Mouse (Mus musculus) limb, embryonic 11.5 days (tissue): Measurements from ENCODE around the gene Sstr3. TPM values are rescaled to one million over a fixed set of nuclear protein-coding genes. Genes with fewer than 3 reads are reported as not detected.

Experiments used
- ATAC-seq: fragments of 200-750 bp; cut with Nextera tagmentation; 2 replicates; pipeline ENCODE4 v1.8.0; 2017; ENCODE audit warnings: low read depth; ENCODE audit not compliant: insufficient number of reproducible peaks, low FRiP score, low TSS enrichment
- DNase-seq: peaks from one replicate; pipeline ENCODE4 v3.0.0-alpha.2; 2015; ENCODE audit warnings: low spot score
- H3K27ac ChIP-seq: fragments of 300-500 bp; sonication (generic); replicated peaks from 2 replicates; pipeline ENCODE4 v1.5.1; 2014; ENCODE audit warnings: low read depth, mild to moderate bottlenecking, low read length
- H3K27me3 ChIP-seq: fragments of 300-500 bp; sonication (generic); 2 replicates; pipeline ENCODE4 v1.6.1; 2014; ENCODE audit warnings: mild to moderate bottlenecking, low read length, mixed read lengths; ENCODE audit not compliant: control insufficient read depth, insufficient read depth
- H3K36me3 ChIP-seq: fragments of 300-500 bp; sonication (generic); 2 replicates; pipeline ENCODE4 v1.6.1; 2014; ENCODE audit warnings: mild to moderate bottlenecking, low read length, moderate library complexity, mixed read lengths; ENCODE audit not compliant: control insufficient read depth, insufficient read depth
- H3K4me1 ChIP-seq: fragments of 300-500 bp; sonication (generic); 2 replicates; pipeline ENCODE4 v1.6.1; 2014; ENCODE audit warnings: low read length, mixed read lengths; ENCODE audit not compliant: control insufficient read depth, insufficient read depth
- H3K4me2 ChIP-seq: fragments of 300-500 bp; sonication (generic); 2 replicates; pipeline ENCODE4 v1.6.1; 2014; ENCODE audit warnings: low read depth, mild to moderate bottlenecking, moderate library complexity; ENCODE audit not compliant: severe bottlenecking
- H3K4me3 ChIP-seq: fragments of 300-500 bp; sonication (generic); 2 replicates; pipeline ENCODE4 v1.5.1; 2014; ENCODE audit warnings: low read depth, low read length
- H3K9ac ChIP-seq: fragments of 300-500 bp; sonication (generic); 2 replicates; pipeline ENCODE4 v1.6.1; 2014; ENCODE audit warnings: mild to moderate bottlenecking, low read length
- H3K9me3 ChIP-seq: fragments of 300-500 bp; sonication (generic); 2 replicates; pipeline ENCODE4 v1.6.1; 2016; ENCODE audit warnings: low read length; ENCODE audit not compliant: control insufficient read depth
- WGBS: fragments of 180-500 bp; shearing (Covaris S2); extraction: QIAGEN DNeasy Blood & Tissue Kit; methylation state at CpG from one replicate; pipeline ENCODE4 v1.1.7; 2014; 5-methylcytosine and 5-hydroxymethylcytosine counted together
- polyA plus RNA-seq: library from polyadenylated mRNA; unstranded; fragments of >200 nt; fragmentation: Nextera tagmentation; extraction: Ambion mirVana; gene quantifications from 2 replicates; pipeline ENCODE4 v1.2.1, GENCODE M21; 2014

Sstr3 gene
- polyA plus RNA-seq, 1 experiment from 2014 or later, result not detected

- ATAC-seq (no peak), DNase-seq (no peak)
- Histone ChIP-seq H3K4me1 (peaks cover 5% of the 10 kb centered on the region), H3K27me3 (no peaks in the 10 kb centered on the region), H3K27ac (no peak overlapping the region), H3K4me2 (no peak overlapping the region), H3K36me3 (no peaks in the 10 kb centered on the region), H3K9me3 (no peaks in the 10 kb centered on the region), H3K4me3 (no peak overlapping the region), H3K9ac (no peak overlapping the region; the same call in 1 of the 2 replicates)
- WGBS, result 52% methylated on average over 7 of the region's 7 CpGs
These were observed 26.3 kb downstream of the Sstr3 start for GRCm38 (mm10) chr15:78518221-78518620.

- no peak for ATAC-seq
These were observed 28.7 kb downstream of the Sstr3 start for GRCm38 (mm10) chr15:78515759-78516158.

GRCm38 (mm10) chr15:78514393-78515146 lies 29.9 kb downstream of the Sstr3 start:
- WGBS, result 20% methylated on average over 7 of the region's 7 CpGs
- ATAC-seq (no peak), DNase-seq (peak; percentile 89)
- H3K27ac ChIP-seq, result no peak overlapping the region
- H3K4me3 ChIP-seq, result no peak overlapping the region
- H3K27me3 ChIP-seq, result no peaks in the 10 kb centered on the region
- peaks cover 12% of the 10 kb centered on the region for H3K4me1 ChIP-seq
- H3K9ac ChIP-seq, result peak overlapping the region; percentile 30; the same call in 1 of the 2 replicates
- H3K9me3 ChIP-seq, result no peaks in the 10 kb centered on the region
- no peak overlapping the region for H3K4me2 ChIP-seq
- H3K36me3 ChIP-seq, result no peaks in the 10 kb centered on the region

More at GRCm38 (mm10) chr15:78515759-78516158, 28.7 kb downstream of the Sstr3 start:
- Histone ChIP-seq H3K27me3 (no peaks in the 10 kb centered on the region), H3K4me3 (no peak overlapping the region), H3K9me3 (no peaks in the 10 kb centered on the region), H3K9ac (no peak overlapping the region), H3K27ac (no peak overlapping the region), H3K4me2 (no peak overlapping the region), H3K36me3 (no peaks in the 10 kb centered on the region), H3K4me1 (peaks cover 5% of the 10 kb centered on the region)
- DNase-seq, result no peak
- WGBS, result 82% methylated on average over 6 of the region's 6 CpGs

GRCm38 (mm10) chr15:78513019-78513418 lies 31.5 kb downstream of the Sstr3 start:
- Histone ChIP-seq H3K4me2 (no peak overlapping the region), H3K4me1 (peaks cover 13% of the 10 kb centered on the region), H3K9ac (no peak overlapping the region), H3K27ac (no peak overlapping the region), H3K4me3 (no peak overlapping the region), H3K9me3 (no peaks in the 10 kb centered on the region), H3K27me3 (no peaks in the 10 kb centered on the region), H3K36me3 (no peaks in the 10 kb centered on the region)
- ATAC-seq (no peak), DNase-seq (no peak)
- 87% methylated on average over 14 of the region's 14 CpGs for WGBS

- DNase-seq (no peak), ATAC-seq (no peak)
- Histone ChIP-seq H3K9me3 (no peaks in the 10 kb centered on the region), H3K9ac (no peak overlapping the region), H3K4me3 (no peak overlapping the region), H3K27me3 (no peaks in the 10 kb centered on the region), H3K36me3 (no peaks in the 10 kb centered on the region), H3K4me1 (peaks cover 13% of the 10 kb centered on the region; the same call in 1 of the 2 replicates), H3K27ac (no peak overlapping the region), H3K4me2 (no peak overlapping the region)
- WGBS, result 76% methylated on average over 7 of the region's 7 CpGs
These were observed 32.5 kb downstream of the Sstr3 start for GRCm38 (mm10) chr15:78511951-78512350.

GRCm38 (mm10) chr15:78510736-78511135 lies 33.7 kb downstream of the Sstr3 start:
- no peaks in the 10 kb centered on the region for H3K36me3 ChIP-seq
- WGBS, result 90% methylated on average over 6 of the region's 6 CpGs
- no peak overlapping the region for H3K9ac ChIP-seq
- no peak overlapping the region for H3K27ac ChIP-seq
- peaks cover 13% of the 10 kb centered on the region; the same call in 1 of the 2 replicates for H3K4me1 ChIP-seq
- H3K4me3 ChIP-seq, result no peak overlapping the region
- no peaks in the 10 kb centered on the region for H3K9me3 ChIP-seq
- no peaks in the 10 kb centered on the region for H3K27me3 ChIP-seq
- no peak for ATAC-seq
- no peak for DNase-seq
- H3K4me2 ChIP-seq, result no peak overlapping the region

- 64% methylated on average over 8 of the region's 8 CpGs for WGBS
- Histone ChIP-seq H3K4me2 (no peak overlapping the region), H3K4me1 (peaks cover 11% of the 10 kb centered on the region; the same call in 1 of the 2 replicates), H3K9me3 (no peaks in the 10 kb centered on the region), H3K9ac (no peak overlapping the region), H3K36me3 (no peaks in the 10 kb centered on the region), H3K27me3 (no peaks in the 10 kb centered on the region), H3K4me3 (no peak overlapping the region), H3K27ac (no peak overlapping the region)
- DNase-seq (peak; percentile 29), ATAC-seq (no peak)
These were observed 34.3 kb downstream of the Sstr3 start for GRCm38 (mm10) chr15:78510121-78510576.

GRCm38 (mm10) chr15:78509297-78509899 lies 35.1 kb downstream of the Sstr3 start:
- no peak overlapping the region for H3K9ac ChIP-seq
- H3K4me3 ChIP-seq, result no peak overlapping the region
- H3K36me3 ChIP-seq, result no peaks in the 10 kb centered on the region
- ATAC-seq (no peak), DNase-seq (peak; percentile 51)
- H3K9me3 ChIP-seq, result no peaks in the 10 kb centered on the region
- H3K4me1 ChIP-seq, result peaks cover 7% of the 10 kb centered on the region; the same call in 1 of the 2 replicates
- H3K27me3 ChIP-seq, result no peaks in the 10 kb centered on the region
- no peak overlapping the region for H3K27ac ChIP-seq
- H3K4me2 ChIP-seq, result no peak overlapping the region
- 46% methylated on average over 12 of the region's 12 CpGs for WGBS
